Mouse (Mus musculus) forebrain, embryonic 14.5 days (tissue): ENCODE measurements around the gene Prkar1a. TPM values are rescaled to one million over a fixed set of nuclear protein-coding genes. Genes with fewer than 3 reads are reported as not detected.
A peak's percentile ranks its signal among the peaks of the same experiment; 100 is the strongest.
"Not testable (repeated sequence)": the region's sequence is repeated elsewhere in the genome, so short reads cannot be mapped to it uniquely, and the experiment has no call there.

ENCODE experiments used
- ATAC-seq: fragments of 200-750 bp; cut with Nextera tagmentation; 2 replicates; pipeline ENCODE4 v1.8.0; 2017; ENCODE audit warnings: mild to moderate bottlenecking, moderate library complexity
- DNase-seq: peaks from one replicate; pipeline ENCODE4 v3.0.0-alpha.2; 2015; ENCODE audit warnings: low spot score
- H3K27ac ChIP-seq: fragments of 300-500 bp; sonication (generic); 2 replicates; pipeline ENCODE4 v1.5.1; 2014; ENCODE audit warnings: low read depth, mild to moderate bottlenecking, control low read depth, low read length, moderate library complexity
- H3K27me3 ChIP-seq: fragments of 300-500 bp; sonication (generic); replicated peaks from 2 replicates; pipeline ENCODE4 v1.6.1; 2014; ENCODE audit warnings: low read length, control low read depth, mixed read lengths; ENCODE audit not compliant: control insufficient read depth, insufficient read depth
- H3K36me3 ChIP-seq: fragments of 300-500 bp; sonication (generic); 2 replicates; pipeline ENCODE4 v1.6.1; 2014; ENCODE audit warnings: low read length, control low read depth; ENCODE audit not compliant: control insufficient read depth, insufficient read depth
- H3K4me1 ChIP-seq: fragments of 300-500 bp; sonication (generic); 2 replicates; pipeline ENCODE4 v1.6.1; 2014; ENCODE audit warnings: antibody characterized with exemption, low read length, control low read depth; ENCODE audit not compliant: control insufficient read depth, insufficient read depth
- H3K4me2 ChIP-seq: fragments of 300-500 bp; sonication (generic); 2 replicates; pipeline ENCODE4 v1.6.1; 2014; ENCODE audit warnings: mild to moderate bottlenecking, control low read depth, low read length
- H3K4me3 ChIP-seq: fragments of 300-500 bp; sonication (generic); 2 replicates; pipeline ENCODE4 v1.5.1; 2014; ENCODE audit warnings: low read depth, low read length, control low read depth
- H3K9ac ChIP-seq: fragments of 300-500 bp; sonication (generic); 2 replicates; pipeline ENCODE4 v1.6.1; 2014; ENCODE audit warnings: mild to moderate bottlenecking, low read length, control low read depth, moderate library complexity
- H3K9me3 ChIP-seq: fragments of 300-500 bp; sonication (generic); replicated peaks from 2 replicates; pipeline ENCODE4 v1.6.1; 2016; ENCODE audit warnings: low read length, control low read depth, mixed read lengths; ENCODE audit not compliant: control insufficient read depth
- WGBS: fragments of 180-500 bp; shearing (Covaris S2); extraction: QIAGEN DNeasy Blood & Tissue Kit; methylation state at CpG from one replicate; pipeline ENCODE4 v1.1.7; 2014; 5-methylcytosine and 5-hydroxymethylcytosine counted together
- polyA plus RNA-seq: library from polyadenylated mRNA; unstranded; fragments of >200 nt; fragmentation: Nextera tagmentation; extraction: Ambion mirVana; gene quantifications from 2 replicates; pipeline ENCODE4 v1.2.1, GENCODE M21; 2014

Prkar1a gene
- polyA plus RNA-seq, 1 experiment from 2014 or later, result 504 TPM

- Histone ChIP-seq H3K27ac (no peak overlapping the region), H3K9ac (peak overlapping the region; percentile 97), H3K9me3 (no peaks in the 10 kb centered on the region), H3K4me2 (peak overlapping the region; percentile 78), H3K27me3 (no peaks in the 10 kb centered on the region), H3K4me3 (peak overlapping the region; percentile 91), H3K36me3 (peaks cover 37% of the 10 kb centered on the region), H3K4me1 (peaks cover 29% of the 10 kb centered on the region)
- no peak for DNase-seq
- ATAC-seq, result no peak
- WGBS, result 48% methylated on average over 6 of the region's 6 CpGs
Observed at GRCm38 (mm10) chr11:109652505-109652904, 3.3 kb downstream of the Prkar1a start.

GRCm38 (mm10) chr11:109653201-109653600 lies 4.0 kb downstream of the Prkar1a start:
- 75% methylated on average over 8 of the region's 8 CpGs for WGBS
- Histone ChIP-seq H3K9me3 (no peaks in the 10 kb centered on the region), H3K27ac (no peak overlapping the region), H3K4me3 (peak overlapping the region; percentile 91; the same call in 1 of the 2 replicates), H3K4me1 (peaks cover 29% of the 10 kb centered on the region), H3K27me3 (no peaks in the 10 kb centered on the region), H3K36me3 (peaks cover 37% of the 10 kb centered on the region), H3K4me2 (peak overlapping the region; percentile 78), H3K9ac (no peak overlapping the region)
- DNase-seq, result no peak
- ATAC-seq, result no peak

- Histone ChIP-seq H3K36me3 (peaks cover 46% of the 10 kb centered on the region), H3K4me2 (no peak overlapping the region), H3K27me3 (no peaks in the 10 kb centered on the region), H3K4me3 (no peak overlapping the region), H3K9ac (no peak overlapping the region), H3K4me1 (peaks cover 21% of the 10 kb centered on the region), H3K9me3 (no peaks in the 10 kb centered on the region), H3K27ac (no peak overlapping the region)
- WGBS, result 90% methylated on average over 6 of the region's 6 CpGs
- no peak for DNase-seq
- no peak for ATAC-seq
Observed at GRCm38 (mm10) chr11:109654581-109654980, 5.4 kb downstream of the Prkar1a start.

GRCm38 (mm10) chr11:109656232-109656631 lies 7.0 kb downstream of the Prkar1a start:
- peaks cover 18% of the 10 kb centered on the region for H3K4me1 ChIP-seq
- no peaks in the 10 kb centered on the region for H3K27me3 ChIP-seq
- H3K4me2 ChIP-seq, result no peak overlapping the region
- H3K27ac ChIP-seq, result no peak overlapping the region
- ATAC-seq (no peak), DNase-seq (no peak)
- H3K36me3 ChIP-seq, result peaks cover 61% of the 10 kb centered on the region
- no peak overlapping the region for H3K4me3 ChIP-seq
- no peaks in the 10 kb centered on the region for H3K9me3 ChIP-seq
- H3K9ac ChIP-seq, result no peak overlapping the region
- 94% methylated on average over 7 of the region's 7 CpGs for WGBS

GRCm38 (mm10) chr11:109660526-109660925 lies 11.3 kb downstream of the Prkar1a start:
- not testable (repeated sequence) for ATAC-seq, H3K4me3 ChIP-seq, H3K27me3 ChIP-seq, H3K4me1 ChIP-seq, DNase-seq, H3K27ac ChIP-seq, H3K4me2 ChIP-seq, H3K9ac ChIP-seq, H3K9me3 ChIP-seq
- WGBS, result 87% methylated on average over 8 of the region's 8 CpGs
- peaks cover 83% of the 10 kb centered on the region for H3K36me3 ChIP-seq

GRCm38 (mm10) chr11:109664293-109664692 lies 15.1 kb downstream of the Prkar1a start:
- H3K4me2 ChIP-seq, result no peak overlapping the region
- DNase-seq, result no peak
- peaks cover 92% of the 10 kb centered on the region for H3K36me3 ChIP-seq
- no peak for ATAC-seq
- H3K4me1 ChIP-seq, result no peaks in the 10 kb centered on the region
- H3K27ac ChIP-seq, result no peak overlapping the region
- no peaks in the 10 kb centered on the region for H3K9me3 ChIP-seq
- no peaks in the 10 kb centered on the region for H3K27me3 ChIP-seq
- 90% methylated on average over 13 of the region's 13 CpGs for WGBS
- no peak overlapping the region for H3K9ac ChIP-seq
- H3K4me3 ChIP-seq, result no peak overlapping the region

GRCm38 (mm10) chr11:109665424-109665823 lies 16.2 kb downstream of the Prkar1a start:
- DNase-seq (no peak), ATAC-seq (no peak)
- H3K4me1 ChIP-seq, result no peaks in the 10 kb centered on the region
- H3K36me3 ChIP-seq, result peaks cover 95% of the 10 kb centered on the region
- H3K9me3 ChIP-seq, result no peaks in the 10 kb centered on the region
- H3K27ac ChIP-seq, result no peak overlapping the region
- H3K4me3 ChIP-seq, result no peak overlapping the region
- H3K27me3 ChIP-seq, result no peaks in the 10 kb centered on the region
- no peak overlapping the region for H3K9ac ChIP-seq
- no peak overlapping the region for H3K4me2 ChIP-seq
- WGBS, result 87% methylated on average over 6 of the region's 6 CpGs

GRCm38 (mm10) chr11:109666411-109666810 lies 17.2 kb downstream of the Prkar1a start:
- 94% methylated on average over 13 of the region's 13 CpGs for WGBS
- no peak overlapping the region for H3K4me2 ChIP-seq
- H3K36me3 ChIP-seq, result peaks cover 93% of the 10 kb centered on the region
- no peaks in the 10 kb centered on the region for H3K27me3 ChIP-seq
- ATAC-seq (no peak), DNase-seq (no peak)
- no peaks in the 10 kb centered on the region for H3K9me3 ChIP-seq
- H3K4me1 ChIP-seq, result no peaks in the 10 kb centered on the region
- H3K27ac ChIP-seq, result no peak overlapping the region
- H3K4me3 ChIP-seq, result no peak overlapping the region
- no peak overlapping the region for H3K9ac ChIP-seq

GRCm38 (mm10) chr11:109667371-109667770 lies 18.2 kb downstream of the Prkar1a start:
- Histone ChIP-seq H3K9me3 (no peaks in the 10 kb centered on the region), H3K27ac (no peak overlapping the region), H3K36me3 (peaks cover 89% of the 10 kb centered on the region), H3K9ac (no peak overlapping the region), H3K4me3 (no peak overlapping the region), H3K27me3 (no peaks in the 10 kb centered on the region), H3K4me2 (no peak overlapping the region), H3K4me1 (no peaks in the 10 kb centered on the region)
- DNase-seq (no peak), ATAC-seq (no peak)
- 89% methylated on average over 19 of the region's 19 CpGs for WGBS
